Mouse (Mus musculus) limb, embryonic 15.5 days (tissue): Measurements from ENCODE around the gene Csad. TPM values are rescaled to one million over a fixed set of nuclear protein-coding genes. Genes with fewer than 3 reads are reported as not detected.

ENCODE experiments used
- ATAC-seq: fragments of 200-750 bp; cut with Nextera tagmentation; 2 replicates; pipeline ENCODE4 v1.8.0; 2017; ENCODE audit warnings: low read depth, moderate TSS enrichment; ENCODE audit not compliant: insufficient number of reproducible peaks, low FRiP score, low TSS enrichment
- H3K27ac ChIP-seq: fragments of 300-500 bp; sonication (generic); 2 replicates; pipeline ENCODE4 v1.5.1; 2015; ENCODE audit warnings: moderate library complexity, mild to moderate bottlenecking, inconsistent platforms
- H3K27me3 ChIP-seq: fragments of 300-500 bp; sonication (generic); 2 replicates; pipeline ENCODE4 v1.6.1; 2015; ENCODE audit warnings: inconsistent platforms
- H3K36me3 ChIP-seq: fragments of 300-500 bp; sonication (generic); 2 replicates; pipeline ENCODE4 v1.6.1; 2015; ENCODE audit warnings: inconsistent platforms
- H3K4me1 ChIP-seq: fragments of 300-500 bp; sonication (generic); 2 replicates; pipeline ENCODE4 v1.6.1; 2015; ENCODE audit warnings: inconsistent platforms
- H3K4me2 ChIP-seq: fragments of 300-500 bp; sonication (generic); 2 replicates; pipeline ENCODE4 v1.6.1; 2015; ENCODE audit warnings: mild to moderate bottlenecking, inconsistent platforms
- H3K4me3 ChIP-seq: fragments of 300-500 bp; sonication (generic); 2 replicates; pipeline ENCODE4 v1.5.1; 2015; ENCODE audit warnings: mild to moderate bottlenecking, inconsistent platforms
- H3K9ac ChIP-seq: fragments of 300-500 bp; sonication (generic); 2 replicates; pipeline ENCODE4 v1.6.1; 2015; ENCODE audit warnings: inconsistent platforms
- H3K9me3 ChIP-seq: fragments of 300-500 bp; sonication (generic); 2 replicates; pipeline ENCODE4 v1.6.1; 2016; ENCODE audit warnings: inconsistent platforms
- WGBS: fragments of 180-500 bp; shearing (Covaris S2); methylation state at CpG from one replicate; pipeline ENCODE4 v1.1.7; 2015; 5-methylcytosine and 5-hydroxymethylcytosine counted together
- polyA plus RNA-seq: library from polyadenylated mRNA; unstranded; fragments of >200 nt; fragmentation: Nextera tagmentation; extraction: Ambion mirVana; gene quantifications from 2 replicates; pipeline ENCODE4 v1.2.1, GENCODE M21; 2015

Csad gene
- polyA plus RNA-seq, 1 experiment from 2014 or later = 81.8 TPM

DNA sequence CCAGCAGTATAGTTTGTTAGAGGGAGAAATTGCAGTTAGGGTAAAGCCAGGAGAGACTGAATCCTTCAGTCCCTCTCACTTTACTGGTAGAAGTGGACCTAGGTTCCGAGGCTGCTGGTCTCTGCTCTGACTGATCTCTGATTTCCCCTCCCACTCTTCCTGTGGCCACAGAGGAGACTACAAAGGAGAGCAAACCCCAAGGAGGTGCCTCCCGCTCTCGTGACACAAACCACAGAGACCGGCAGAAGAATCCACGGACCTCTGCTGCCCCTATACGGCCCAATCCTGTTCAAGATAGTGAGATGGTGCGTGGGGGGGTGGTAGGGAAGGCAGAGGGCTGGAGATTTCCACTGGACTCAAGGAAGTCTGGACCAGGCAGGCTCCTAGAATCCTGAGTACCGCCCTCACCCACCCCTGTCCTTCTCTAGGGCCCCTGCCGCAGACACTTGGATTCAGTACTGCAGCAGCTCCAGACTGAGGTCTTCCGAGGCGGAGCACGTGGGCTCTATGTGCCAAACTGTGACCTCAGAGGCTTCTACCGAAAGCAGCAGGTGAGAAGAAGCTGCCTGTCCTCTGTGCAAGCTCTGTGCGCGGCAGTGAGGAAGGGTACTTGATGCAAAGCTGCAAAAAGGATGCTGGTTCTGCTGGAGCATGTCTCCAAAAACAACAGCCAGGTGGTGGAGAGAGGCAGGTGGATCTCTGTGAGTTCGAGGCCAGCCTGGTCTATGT, 56.7 kb downstream of the Csad start:
- Histone ChIP-seq H3K27ac (no peak overlapping the region), H3K4me2 (no peak overlapping the region), H3K9ac (0 out of 2 replicates have a peak overlapping the region, but pooled peaks have one; percentile 20)

DNA sequence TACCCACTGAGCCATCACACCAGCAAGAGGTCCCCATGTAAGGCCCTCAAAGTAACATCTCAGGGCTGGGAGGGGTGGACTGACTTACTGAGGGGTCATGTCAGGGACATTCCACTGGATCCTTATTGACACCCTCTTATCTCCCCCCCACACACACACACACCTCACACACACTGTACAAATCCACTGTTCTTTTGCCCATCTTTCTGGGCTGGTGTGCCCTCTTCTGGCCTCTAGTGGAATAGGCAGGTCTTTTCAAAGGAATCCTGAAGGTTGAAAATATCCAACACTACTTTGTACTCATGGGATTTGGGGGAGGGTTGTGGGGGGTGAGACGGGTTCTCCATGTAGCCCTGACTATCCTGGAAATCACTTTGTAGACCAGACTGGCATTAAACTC, 57.6 kb downstream of the Csad start:
- no peak overlapping the region for H3K27ac ChIP-seq
- H3K9me3 ChIP-seq = no peaks in the 10 kb centered on the region
- WGBS = 5% methylated on average over 1 of the region's 1 CpGs
- H3K9ac ChIP-seq = no peak overlapping the region
- peaks cover 39% of the 10 kb centered on the region for H3K4me1 ChIP-seq
- no peak for ATAC-seq
- H3K36me3 ChIP-seq = no peaks in the 10 kb centered on the region
- H3K4me3 ChIP-seq = no peak overlapping the region
- peaks cover 23% of the 10 kb centered on the region for H3K27me3 ChIP-seq
- H3K4me2 ChIP-seq = no peak overlapping the region

More for the DNA sequence above, 56.7 kb downstream of the Csad start:
- Histone ChIP-seq H3K27me3 (peaks cover 23% of the 10 kb centered on the region), H3K36me3 (no peaks in the 10 kb centered on the region), H3K4me1 (peaks cover 38% of the 10 kb centered on the region), H3K4me3 (no peak overlapping the region), H3K9me3 (no peaks in the 10 kb centered on the region)
- no peak for ATAC-seq
- 66% methylated on average over 16 of the region's 16 CpGs for WGBS

- ATAC-seq = no peak
- peaks cover 23% of the 10 kb centered on the region for H3K27me3 ChIP-seq
- no peak overlapping the region for H3K4me2 ChIP-seq
- H3K9me3 ChIP-seq = no peaks in the 10 kb centered on the region
- 84% methylated on average over 5 of the region's 5 CpGs for WGBS
- H3K4me1 ChIP-seq = peaks cover 39% of the 10 kb centered on the region
- no peak overlapping the region for H3K27ac ChIP-seq
- no peak overlapping the region for H3K4me3 ChIP-seq
- H3K9ac ChIP-seq = no peak overlapping the region
- no peaks in the 10 kb centered on the region for H3K36me3 ChIP-seq
These were observed 58.4 kb downstream of the Csad start for GRCm38 (mm10) chr15:102146089-102146488.

DNA sequence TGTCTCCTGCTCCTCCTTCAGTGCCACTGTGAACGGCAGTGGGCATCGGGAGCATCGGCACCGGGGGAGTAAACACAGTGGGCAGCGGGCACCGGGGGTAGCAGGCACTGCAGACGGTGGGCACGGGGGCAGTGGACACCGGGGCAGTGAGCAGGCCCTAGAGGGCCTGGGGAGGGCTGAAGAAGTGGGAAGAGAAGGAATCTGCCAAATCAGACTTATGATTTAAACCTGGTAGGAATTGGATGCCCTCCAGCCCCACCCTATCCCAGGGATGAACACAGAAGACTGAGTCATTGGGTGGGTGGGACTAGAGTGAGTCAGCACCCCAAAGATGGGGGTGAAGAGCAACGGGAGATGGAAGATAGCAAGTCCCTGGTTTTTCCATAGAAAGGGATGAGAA, 59.2 kb downstream of the Csad start:
- Histone ChIP-seq H3K36me3 (no peaks in the 10 kb centered on the region), H3K27me3 (peaks cover 23% of the 10 kb centered on the region), H3K4me1 (peaks cover 32% of the 10 kb centered on the region), H3K27ac (no peak overlapping the region), H3K9ac (no peak overlapping the region), H3K4me3 (no peak overlapping the region), H3K9me3 (no peaks in the 10 kb centered on the region), H3K4me2 (no peak overlapping the region)
- WGBS = 82% methylated on average over 10 of the region's 10 CpGs
- no peak for ATAC-seq

DNA sequence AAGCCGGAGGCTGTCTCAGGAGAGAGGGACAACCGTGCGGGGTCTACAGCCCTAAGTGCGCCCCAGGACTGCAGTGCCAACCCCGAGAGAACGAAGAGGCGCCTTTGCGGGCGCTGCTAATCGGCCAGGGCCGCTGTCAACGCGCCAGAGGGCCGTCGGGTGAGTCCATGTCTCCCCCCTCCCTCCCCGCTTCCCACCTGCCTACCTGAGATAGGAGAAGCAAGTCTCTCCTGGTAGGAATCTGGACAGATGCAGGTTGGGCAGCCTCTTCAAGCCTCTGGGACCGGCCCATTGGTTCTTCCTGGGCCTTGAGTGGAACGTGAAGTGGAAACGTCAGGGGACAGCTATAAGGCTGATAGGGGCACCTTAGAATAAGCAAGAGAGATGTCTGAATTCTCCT, 59.8 kb downstream of the Csad start:
- H3K4me1 ChIP-seq = peaks cover 29% of the 10 kb centered on the region
- no peaks in the 10 kb centered on the region for H3K9me3 ChIP-seq
- peak overlapping the region; percentile 43 for H3K4me2 ChIP-seq
- no peak for ATAC-seq
- peaks cover 23% of the 10 kb centered on the region for H3K27me3 ChIP-seq
- WGBS = 18% methylated on average over 19 of the region's 19 CpGs
- no peak overlapping the region for H3K27ac ChIP-seq
- H3K4me3 ChIP-seq = peak overlapping the region; percentile 30
- H3K9ac ChIP-seq = 0 out of 2 replicates have a peak overlapping the region, but pooled peaks have one; percentile 2
- H3K36me3 ChIP-seq = no peaks in the 10 kb centered on the region

DNA sequence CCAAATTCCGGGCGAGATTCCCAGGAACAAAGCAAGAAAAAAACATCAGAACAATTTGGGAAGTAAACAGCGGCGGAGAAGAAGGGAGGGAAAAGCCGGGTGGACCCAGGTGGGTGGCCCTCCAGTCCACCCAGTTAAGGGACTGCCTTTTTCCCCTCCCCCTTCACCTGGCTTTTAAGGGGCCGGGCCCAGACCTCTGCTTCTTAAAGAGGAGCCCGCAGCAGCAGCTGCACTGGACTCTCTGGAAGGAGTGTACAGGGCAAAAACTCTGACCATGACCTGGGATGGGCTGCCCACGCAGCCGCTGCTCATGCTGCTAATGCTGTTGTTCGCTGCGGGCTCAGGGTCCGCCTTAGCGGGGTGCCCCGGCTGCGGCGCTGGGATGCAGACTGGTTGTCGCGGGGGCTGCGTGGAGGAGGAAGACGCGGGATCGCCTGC, 60.2 kb downstream of the Csad start, which contains the start of gene Igfbp6:
Gene Igfbp6, plus strand, starts transcription at position 89 of the 438 bp plus-strand sequence.
- Histone ChIP-seq H3K4me2 (peak within 1 kb of the TSS; percentile 43), H3K36me3 (no peaks in the 10 kb centered on the region), H3K9ac (0 out of 2 replicates have a peak within 1 kb of the TSS, but pooled peaks have one; percentile 2), H3K4me3 (peak within 1 kb of the TSS; percentile 30), H3K27me3 (peaks cover 23% of the 10 kb centered on the region), H3K27ac (peak within 1 kb of the TSS; percentile 14; the same call in 1 of the 2 replicates), H3K4me1 (peaks cover 29% of the 10 kb centered on the region), H3K9me3 (no peaks in the 10 kb centered on the region)
- ATAC-seq = peak; percentile 22; the same call in 1 of the 2 replicates
- 7% methylated on average over 22 of the region's 22 CpGs for WGBS

DNA sequence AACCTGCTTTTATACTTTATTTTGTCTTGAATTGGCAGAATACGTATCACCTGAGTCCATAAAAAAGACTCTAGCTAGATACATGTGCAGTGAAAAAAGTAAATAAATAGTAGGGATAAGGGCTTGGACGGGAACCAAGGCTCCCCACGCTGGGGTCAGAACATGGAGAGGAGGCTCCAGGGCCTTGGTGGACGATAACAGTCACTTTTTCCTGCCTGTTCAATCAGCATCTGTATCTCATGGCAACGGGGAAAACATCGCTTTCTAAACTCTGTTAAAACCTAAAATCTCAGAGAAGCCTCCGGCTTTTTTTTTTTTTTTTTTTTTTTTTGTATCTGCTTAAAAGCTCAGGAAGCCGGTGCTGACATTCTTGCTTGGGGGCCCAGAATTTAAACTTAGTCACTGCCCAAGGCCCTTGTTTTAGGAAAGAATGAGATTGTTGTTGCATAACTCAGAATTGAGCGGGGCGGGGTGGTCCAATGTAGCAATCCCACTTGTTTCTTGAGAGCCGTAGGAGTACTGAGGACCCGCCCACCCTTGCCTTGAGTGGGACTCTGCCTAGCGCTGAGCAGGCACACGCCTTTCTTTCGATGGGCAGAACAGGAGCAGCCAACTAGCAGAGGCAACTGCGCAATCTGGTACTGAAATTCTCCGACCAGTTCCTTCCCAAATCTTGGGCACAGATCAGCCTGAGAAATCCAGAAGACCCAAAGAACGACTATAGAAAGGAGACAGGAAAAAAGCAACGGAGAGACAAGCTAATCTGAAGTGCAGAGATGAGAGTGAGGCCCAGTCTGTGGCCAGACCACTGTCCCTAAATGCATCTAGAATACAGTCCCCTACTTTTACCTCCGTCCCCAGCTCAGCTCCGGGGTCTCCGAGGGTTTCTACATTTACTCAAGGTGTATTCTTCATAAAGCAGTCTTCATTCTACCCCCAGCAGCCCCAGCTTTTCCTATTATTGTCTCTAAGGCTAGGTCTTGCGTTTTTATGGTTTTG, 61.3 kb downstream of the Csad start:
- no peak overlapping the region for H3K4me2 ChIP-seq
- WGBS = 45% methylated on average over 23 of the region's 23 CpGs
- peaks cover 23% of the 10 kb centered on the region for H3K27me3 ChIP-seq

GRCm38 (mm10) chr15:102141120-102141519, 63.4 kb downstream of the Csad start:
- no peak for ATAC-seq
- H3K27ac ChIP-seq = no peak overlapping the region
- no peaks in the 10 kb centered on the region for H3K36me3 ChIP-seq
- no peak overlapping the region for H3K9ac ChIP-seq
- WGBS = 86% methylated on average over 5 of the region's 5 CpGs
- H3K9me3 ChIP-seq = no peaks in the 10 kb centered on the region
- no peak overlapping the region for H3K4me2 ChIP-seq
- no peak overlapping the region for H3K4me3 ChIP-seq
- H3K27me3 ChIP-seq = peaks cover 22% of the 10 kb centered on the region
- peaks cover 24% of the 10 kb centered on the region for H3K4me1 ChIP-seq

More for the DNA sequence above, 61.3 kb downstream of the Csad start:
- H3K36me3 ChIP-seq = no peaks in the 10 kb centered on the region
- H3K4me3 ChIP-seq = no peak overlapping the region
- H3K4me1 ChIP-seq = peaks cover 29% of the 10 kb centered on the region
- no peak overlapping the region for H3K9ac ChIP-seq
- ATAC-seq = no peak
- no peaks in the 10 kb centered on the region for H3K9me3 ChIP-seq
- H3K27ac ChIP-seq = peak overlapping the region; percentile 14; the same call in 1 of the 2 replicates

GRCm38 (mm10) chr15:102136129-102136758, 68.3 kb downstream of the Csad start, which contains the start of gene Spryd3:
Gene Spryd3, minus strand, starts transcription at chr15:102136234.
- H3K9me3 ChIP-seq = no peaks in the 10 kb centered on the region
- H3K4me1 ChIP-seq = peaks cover 14% of the 10 kb centered on the region
- H3K27me3 ChIP-seq = no peaks in the 10 kb centered on the region
- H3K36me3 ChIP-seq = peaks cover 22% of the 10 kb centered on the region
- H3K4me2 ChIP-seq = peak within 1 kb of the TSS; percentile 79
- under 1% methylated on average over 50 of the region's 50 CpGs for WGBS
- H3K9ac ChIP-seq = peak within 1 kb of the TSS; percentile 72
- H3K27ac ChIP-seq = peak within 1 kb of the TSS; percentile 82
- H3K4me3 ChIP-seq = peak within 1 kb of the TSS; percentile 85
- ATAC-seq = peak; percentile 98

- 0 out of 2 replicates have a peak, but pooled peaks have one; percentile 2 for ATAC-seq
- Histone ChIP-seq H3K4me1 (peaks cover 14% of the 10 kb centered on the region), H3K4me3 (peak overlapping the region; percentile 85), H3K27ac (peak overlapping the region; percentile 80), H3K36me3 (peaks cover 28% of the 10 kb centered on the region), H3K9me3 (no peaks in the 10 kb centered on the region), H3K9ac (peak overlapping the region; percentile 72), H3K4me2 (peak overlapping the region; percentile 79), H3K27me3 (no peaks in the 10 kb centered on the region)
- 2% methylated on average over 35 of the region's 35 CpGs for WGBS
These were observed 68.9 kb downstream of the Csad start for GRCm38 (mm10) chr15:102135522-102136128.

GRCm38 (mm10) chr15:102134709-102135108, 69.8 kb downstream of the Csad start:
- peaks cover 14% of the 10 kb centered on the region for H3K4me1 ChIP-seq
- H3K9me3 ChIP-seq = no peaks in the 10 kb centered on the region
- H3K36me3 ChIP-seq = peaks cover 37% of the 10 kb centered on the region
- no peaks in the 10 kb centered on the region for H3K27me3 ChIP-seq
- H3K4me2 ChIP-seq = no peak overlapping the region
- H3K27ac ChIP-seq = no peak overlapping the region
- no peak for ATAC-seq
- H3K9ac ChIP-seq = no peak overlapping the region
- WGBS = 77% methylated on average over 2 of the region's 2 CpGs
- 0 out of 2 replicates have a peak overlapping the region, but pooled peaks have one; percentile 85 for H3K4me3 ChIP-seq
